Mouse (Mus musculus) thymus, postnatal 36 days (tissue): ENCODE data around the gene Asf1b.
A peak's percentile ranks its signal among the peaks of the same experiment; 100 is the strongest.

Source experiments
- DNase-seq, 2 experiments: peaks; one replicate each; pipeline ENCODE4 v3.0.0; 2022; ENCODE audit warnings: mixed read lengths in 2 of 2

Gene Asf1b

GRCm38 (mm10) chr8:83955106-83955957 is at the start of gene Asf1b, which contains the start of gene Gm10644:
Asf1b (plus strand) TSS chr8:83955507.
Gm10644 (minus strand) TSS chr8:83955205.
- DNase-seq: peak; percentile 91 to 96

GRCm38 (mm10) chr8:83908583-83908982 is 46.7 kb upstream of the Asf1b start:
- DNase-seq: no peak

- DNase-seq: no peak
Measured at GRCm38 (mm10) chr8:83909311-83909710, 46.0 kb upstream of the Asf1b start.

GRCm38 (mm10) chr8:83911809-83912731 is 43.2 kb upstream of the Asf1b start:
- no peak for DNase-seq

GRCm38 (mm10) chr8:83914232-83914631 is 41.1 kb upstream of the Asf1b start:
- no peak for DNase-seq

DNA sequence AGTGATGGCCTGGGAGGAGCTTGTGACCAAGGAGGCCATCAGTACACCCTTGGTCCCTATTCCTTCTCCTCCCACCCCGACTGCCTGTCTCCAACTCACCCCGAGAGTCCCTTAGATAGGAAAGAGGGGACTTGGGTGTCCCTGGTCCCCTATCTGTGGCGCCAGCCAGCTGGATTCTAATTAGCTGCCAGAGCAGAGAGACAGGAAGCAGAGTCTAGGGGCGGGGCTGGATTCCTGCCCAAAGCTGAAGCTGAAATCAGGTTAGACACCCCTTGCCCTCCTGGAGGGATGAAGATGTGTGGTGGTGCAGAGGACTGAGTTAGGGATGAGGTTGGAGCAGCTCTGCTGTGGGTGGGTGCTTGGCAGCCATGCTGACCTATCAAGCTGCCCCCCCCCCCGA is 40.4 kb upstream of the Asf1b start:
- DNase-seq: no peak

GRCm38 (mm10) chr8:83916015-83916414 is 39.3 kb upstream of the Asf1b start:
- DNase-seq: no peak

DNA sequence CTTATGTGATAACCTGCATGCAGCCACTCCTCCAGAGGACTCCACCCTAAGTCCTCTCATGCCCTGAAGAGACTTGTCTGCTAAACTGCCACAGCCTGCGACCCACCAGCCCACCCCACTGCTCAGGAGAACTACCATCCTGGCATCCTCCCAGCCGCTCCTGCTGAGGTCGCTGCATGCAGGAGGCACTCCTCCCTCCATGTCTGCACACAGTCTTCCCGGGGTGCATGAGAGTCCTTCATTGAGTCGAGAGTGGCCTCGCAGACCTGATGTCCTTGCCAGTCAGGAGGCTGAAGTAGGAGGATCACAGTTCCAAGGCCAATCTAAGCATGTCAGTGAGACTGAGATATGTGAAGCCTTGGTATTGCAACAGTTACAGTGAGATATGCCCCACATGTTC is 37.7 kb upstream of the Asf1b start:
- DNase-seq: no peak

GRCm38 (mm10) chr8:83921558-83921957 is 33.7 kb upstream of the Asf1b start:
- DNase-seq: peak; percentile 54 to 71

- DNase-seq: no peak
Measured at GRCm38 (mm10) chr8:83922727-83923126, 32.6 kb upstream of the Asf1b start.

GRCm38 (mm10) chr8:83924585-83924984 is 30.7 kb upstream of the Asf1b start:
- no peak for DNase-seq

DNA sequence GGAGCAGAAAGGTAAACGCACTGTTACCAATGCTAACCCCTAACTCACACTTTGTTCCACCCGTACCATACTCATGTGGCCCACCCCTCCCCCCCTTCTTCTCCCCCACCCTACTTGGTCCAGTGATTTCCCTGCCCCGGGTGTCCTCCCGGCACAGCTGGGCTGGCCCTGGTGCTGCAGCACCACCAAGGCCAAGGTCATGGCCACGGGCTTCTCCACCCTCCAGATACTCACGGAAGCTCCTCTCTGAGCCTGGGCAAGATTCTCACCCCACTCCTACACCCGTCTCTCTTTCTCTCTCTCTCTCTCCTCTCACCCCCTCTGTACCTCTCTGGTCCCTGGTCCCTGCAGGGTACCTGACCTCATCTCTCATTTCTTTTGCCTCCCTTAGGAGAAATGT is 29.0 kb upstream of the Asf1b start:
- DNase-seq: no peak

DNA sequence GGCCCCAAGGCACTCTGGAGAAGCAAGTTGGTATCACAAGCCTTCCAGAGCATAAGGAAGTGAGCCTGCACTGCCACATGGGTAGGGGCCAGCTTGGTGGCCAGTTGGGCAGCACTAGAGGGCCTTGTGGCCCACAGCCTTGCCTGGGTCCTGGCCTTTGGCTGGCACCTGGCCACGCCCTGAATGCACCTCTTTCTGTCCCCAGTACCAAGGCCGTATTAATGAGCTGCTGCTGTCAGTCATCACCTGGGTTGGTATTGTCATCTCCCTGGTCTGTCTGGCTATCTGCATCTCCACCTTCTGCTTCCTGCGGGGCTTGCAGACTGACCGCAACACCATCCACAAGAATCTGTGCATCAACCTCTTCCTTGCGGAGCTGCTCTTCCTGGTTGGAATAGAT is 21.1 kb upstream of the Asf1b start:
- no peak for DNase-seq

- no peak for DNase-seq
Measured at GRCm38 (mm10) chr8:83934994-83935393, 20.3 kb upstream of the Asf1b start.

- no peak for DNase-seq
Measured at GRCm38 (mm10) chr8:83935435-83935834, 19.9 kb upstream of the Asf1b start.

GRCm38 (mm10) chr8:83937645-83938044 is 17.7 kb upstream of the Asf1b start:
- DNase-seq: no peak

- DNase-seq: no peak
Measured at GRCm38 (mm10) chr8:83938330-83938729, 17.0 kb upstream of the Asf1b start.

DNA sequence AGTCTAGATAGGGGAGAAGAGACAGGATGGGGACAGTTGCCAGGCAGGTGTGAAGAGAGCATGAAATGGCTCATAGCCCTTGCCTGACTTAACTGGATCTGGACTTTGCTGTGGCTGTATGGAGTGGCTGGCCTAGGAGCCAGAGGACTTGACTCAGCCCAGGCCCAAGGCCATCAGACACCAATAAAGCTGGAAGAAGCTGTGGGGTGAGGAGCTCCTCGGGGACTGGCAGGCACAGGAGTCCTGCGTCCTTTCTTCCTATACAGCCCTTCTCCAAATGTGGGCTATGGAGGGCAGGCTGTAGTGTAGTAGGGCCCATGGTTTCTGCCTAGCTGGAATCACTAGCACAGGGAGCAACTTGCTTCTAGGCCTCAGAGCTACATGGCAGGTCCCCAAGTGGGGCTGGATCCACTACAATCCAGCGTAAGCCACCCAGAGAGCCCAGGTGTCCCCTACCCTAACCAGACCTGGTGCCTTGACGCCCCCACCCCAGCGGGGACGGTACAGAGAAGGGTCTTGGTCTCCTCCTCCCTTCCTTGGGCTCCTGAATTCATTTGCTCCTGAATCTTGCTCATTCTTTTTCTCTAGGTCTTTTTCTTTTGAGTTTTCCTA is 14.1 kb upstream of the Asf1b start:
- DNase-seq: no peak

GRCm38 (mm10) chr8:83942446-83942845 is 12.9 kb upstream of the Asf1b start:
- no peak for DNase-seq

- no peak for DNase-seq
Measured at GRCm38 (mm10) chr8:83945540-83945939, 9.8 kb upstream of the Asf1b start.

- DNase-seq: no peak
Measured at GRCm38 (mm10) chr8:83954749-83955105, 580 bp upstream of the Asf1b start.

- DNase-seq: no peak
Measured at GRCm38 (mm10) chr8:83955958-83956218, 581 bp downstream of the Asf1b start.

GRCm38 (mm10) chr8:83956789-83957188 is 1.5 kb downstream of the Asf1b start:
- DNase-seq: peak in 1 of 2 experiments; percentile 48
